Comparison of ENCODE assay signal across 25 mouse cellular contexts in genomic region chr6:7814146-7814545, GRCm38 (mm10).
"Had no signal": no experiment of that assay in that cellular context is flagged by ENCODE, and none has a peak within 500 bp of the region (broad histone marks: within the 10 kb centered on the region; RNA-seq: fewer than 3 reads in every experiment).

No protein-coding gene starts in this region.

- H3K9me3 ChIP-seq: heart, embryonic 13.5 days; heart, embryonic 15.5 days; hindbrain, embryonic 13.5 days; intestine, embryonic 15.5 days; limb, embryonic 13.5 days; limb, embryonic 15.5 days had no signal

- H3K4me3 ChIP-seq: heart, adult 2 months; heart, embryonic 13.5 days; heart, embryonic 15.5 days; hindbrain, embryonic 13.5 days; intestine, embryonic 15.5 days; limb, embryonic 13.5 days; limb, embryonic 15.5 days had no signal

- H3K9ac ChIP-seq: forebrain, postnatal 0 days; heart, embryonic 13.5 days; heart, embryonic 15.5 days; hindbrain, embryonic 13.5 days; intestine, embryonic 15.5 days; limb, embryonic 13.5 days; limb, embryonic 15.5 days had no signal

- H3K27ac ChIP-seq: heart, adult 2 months; heart, embryonic 13.5 days; heart, embryonic 15.5 days; hindbrain, embryonic 13.5 days; intestine, embryonic 15.5 days; limb, embryonic 13.5 days; limb, embryonic 15.5 days had no signal

- DNase-seq: forebrain, postnatal 0 days; gastrocnemius, postnatal 14 days; gastrocnemius, postnatal 36 days; heart, adult 11 months; heart, adult 2 months; heart, postnatal 14 days; heart, postnatal 36 days; kidney, adult 18-20 months; kidney, adult 8-10 months; kidney, postnatal 10 days; kidney, postnatal 25 days; kidney, postnatal 4 days; layer of hippocampus, adult 9-11 months; layer of hippocampus, postnatal 36 days; left cerebral cortex, postnatal 4 days had no signal

- H3K4me1 ChIP-seq: hindbrain, embryonic 13.5 days; intestine, embryonic 15.5 days; limb, embryonic 13.5 days; limb, embryonic 15.5 days had no signal

- ATAC-seq: forebrain, postnatal 0 days; hindbrain, embryonic 16.5 days; inflammation-experienced regulatory T-cells, adult 6 months; intestine, embryonic 15.5 days; intestine, postnatal 0 days had no signal

- H3K36me3 ChIP-seq: heart, embryonic 13.5 days; heart, embryonic 15.5 days; hindbrain, embryonic 13.5 days; intestine, embryonic 15.5 days; limb, embryonic 13.5 days; limb, embryonic 15.5 days had no signal

- H3K4me2 ChIP-seq: heart, embryonic 11.5 days; heart, embryonic 13.5 days; heart, embryonic 15.5 days; hindbrain, embryonic 13.5 days; intestine, embryonic 15.5 days; limb, embryonic 13.5 days; limb, embryonic 15.5 days had no signal

- H3K27me3 ChIP-seq: heart, embryonic 13.5 days; heart, embryonic 15.5 days; hindbrain, embryonic 13.5 days; intestine, embryonic 15.5 days; limb, embryonic 13.5 days; limb, embryonic 15.5 days had no signal
